Mouse (Mus musculus): ENCODE measurements around the gene Gm49721. TPM values are rescaled to one million over a fixed set of nuclear protein-coding genes. Genes with fewer than 3 reads are reported as not detected.
"Not testable (repeated sequence)": the region's sequence is repeated elsewhere in the genome, so short reads cannot be mapped to it uniquely, and the experiment has no call there.

Gm49721 gene
- polyA plus RNA-seq, 1 experiment from 2014 or later, result 0.36 TPM

DNA sequence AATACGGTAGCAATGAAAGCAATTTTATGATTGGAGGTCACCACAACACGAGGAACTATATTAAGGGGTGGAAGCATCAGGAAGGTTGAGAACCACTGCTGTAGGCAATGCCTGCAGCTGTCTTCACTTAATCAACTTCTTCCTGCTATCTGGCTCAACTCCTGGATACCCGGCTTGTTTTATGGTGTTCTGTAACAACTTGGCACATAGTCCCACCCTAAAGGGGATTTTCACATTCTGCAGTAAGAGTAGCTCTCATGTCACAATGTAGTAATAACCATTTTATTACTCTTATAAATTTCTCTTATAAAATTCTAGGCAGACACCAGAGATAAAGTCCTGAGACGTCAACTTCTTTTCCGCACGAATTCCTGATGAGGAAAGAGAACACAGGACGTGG is 30.7 kb downstream of the Gm49721 start:
- not testable (repeated sequence) for H3K27ac ChIP-seq (ENCODE audit: low read depth); H3K4me1 ChIP-seq (ENCODE audit: insufficient read depth); H3K27me3 ChIP-seq (ENCODE audit: insufficient read depth, low read length); H3K4me3 ChIP-seq (ENCODE audit: low read depth, low read length); H3K4me2 ChIP-seq; H3K36me3 ChIP-seq (ENCODE audit: insufficient read depth); ATAC-seq (ENCODE audit: insufficient read depth); H3K9ac ChIP-seq; H3K9me3 ChIP-seq (ENCODE audit: low read depth, low read length); DNase-seq
- WGBS, result no CpG with 5 or more reads among the region's 7 CpGs

DNA sequence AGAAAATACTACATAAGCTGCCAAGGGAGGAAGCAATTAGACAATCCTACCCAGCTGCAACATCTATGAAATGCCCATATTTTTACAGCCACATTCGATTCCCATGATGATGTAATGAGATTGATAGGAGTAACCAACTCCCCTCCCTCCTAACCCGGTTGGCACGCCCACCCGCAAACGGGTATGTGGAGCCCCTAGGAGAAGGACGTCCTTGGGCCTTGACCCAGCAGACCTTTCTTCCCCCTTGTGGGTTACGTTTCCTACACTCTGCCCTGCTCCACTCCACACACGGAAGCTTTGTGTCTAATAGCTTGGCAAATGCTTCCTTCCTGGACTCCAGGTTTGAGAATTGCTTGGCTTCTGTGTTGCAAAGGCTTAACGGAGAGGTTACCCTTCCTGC is 31.2 kb downstream of the Gm49721 start:
- ATAC-seq (ENCODE audit: insufficient read depth); H3K27ac ChIP-seq (ENCODE audit: low read depth); H3K9ac ChIP-seq; H3K9me3 ChIP-seq (ENCODE audit: low read depth, low read length); H3K4me1 ChIP-seq (ENCODE audit: insufficient read depth); H3K4me2 ChIP-seq; H3K4me3 ChIP-seq (ENCODE audit: low read depth, low read length); H3K27me3 ChIP-seq (ENCODE audit: insufficient read depth, low read length); H3K36me3 ChIP-seq (ENCODE audit: insufficient read depth): not testable (repeated sequence)
- 56% methylated on average over 4 of the region's 9 CpGs for WGBS
- peak; percentile 3 for DNase-seq

DNA sequence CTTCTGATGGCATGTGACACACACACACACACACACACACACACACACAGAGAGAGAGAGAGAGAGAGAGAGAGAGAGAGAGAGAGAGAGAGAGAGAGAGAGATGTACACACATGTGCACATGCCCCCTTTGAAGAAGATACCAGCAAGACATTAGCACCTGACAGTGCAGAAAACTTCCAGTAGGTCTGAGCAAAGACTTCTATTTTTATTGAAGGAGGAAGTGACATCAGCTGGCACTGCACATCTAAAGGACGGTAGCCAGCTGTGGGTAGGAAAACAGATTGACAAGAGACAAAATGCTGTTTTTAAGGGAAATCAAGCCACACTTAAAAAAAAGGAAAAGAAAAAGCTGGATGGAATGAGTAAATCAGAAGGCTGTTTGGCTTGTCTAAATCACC is 35.5 kb downstream of the Gm49721 start:
- H3K4me3 ChIP-seq (ENCODE audit: low read depth, low read length); DNase-seq; H3K36me3 ChIP-seq (ENCODE audit: insufficient read depth); H3K27me3 ChIP-seq (ENCODE audit: insufficient read depth, low read length); H3K4me1 ChIP-seq (ENCODE audit: insufficient read depth); H3K4me2 ChIP-seq; ATAC-seq (ENCODE audit: insufficient read depth); H3K27ac ChIP-seq (ENCODE audit: low read depth); H3K9ac ChIP-seq; H3K9me3 ChIP-seq (ENCODE audit: low read depth, low read length): not testable (repeated sequence)
- WGBS, result no CpG with 5 or more reads among the region's 1 CpGs

DNA sequence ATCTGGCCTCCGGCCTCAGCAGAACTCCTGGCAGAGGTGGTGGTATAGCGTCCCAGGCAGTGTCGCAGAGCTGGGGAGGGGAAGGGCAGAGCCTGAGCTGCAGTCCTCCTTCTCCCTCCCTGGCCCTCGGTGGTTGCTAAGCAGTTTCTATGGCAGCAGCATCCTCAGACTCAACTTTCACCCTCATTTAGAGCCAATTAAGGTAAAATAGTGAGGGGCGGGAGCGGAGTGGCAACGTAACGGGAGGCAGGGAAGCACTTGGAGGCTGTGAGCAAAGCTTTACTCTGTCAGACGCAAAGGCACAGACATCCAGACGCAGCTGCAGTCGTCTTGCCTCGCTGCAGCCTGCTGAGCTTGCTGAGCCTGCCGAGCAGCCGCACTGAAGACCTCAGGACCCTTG is 46.6 kb downstream of the Gm49721 start, which contains the start of gene Gm1604a:
TSS of gene Gm1604a (plus strand) at position 312 of the 400 bp plus-strand sequence.
- not testable (repeated sequence) for H3K9ac ChIP-seq; H3K4me3 ChIP-seq (ENCODE audit: low read depth, low read length); H3K9me3 ChIP-seq (ENCODE audit: low read depth, low read length); H3K4me1 ChIP-seq (ENCODE audit: insufficient read depth); H3K4me2 ChIP-seq; H3K36me3 ChIP-seq (ENCODE audit: insufficient read depth); H3K27me3 ChIP-seq (ENCODE audit: insufficient read depth, low read length); H3K27ac ChIP-seq (ENCODE audit: low read depth); ATAC-seq (ENCODE audit: insufficient read depth); DNase-seq
- 10% methylated on average over 4 of the region's 14 CpGs for WGBS

DNA sequence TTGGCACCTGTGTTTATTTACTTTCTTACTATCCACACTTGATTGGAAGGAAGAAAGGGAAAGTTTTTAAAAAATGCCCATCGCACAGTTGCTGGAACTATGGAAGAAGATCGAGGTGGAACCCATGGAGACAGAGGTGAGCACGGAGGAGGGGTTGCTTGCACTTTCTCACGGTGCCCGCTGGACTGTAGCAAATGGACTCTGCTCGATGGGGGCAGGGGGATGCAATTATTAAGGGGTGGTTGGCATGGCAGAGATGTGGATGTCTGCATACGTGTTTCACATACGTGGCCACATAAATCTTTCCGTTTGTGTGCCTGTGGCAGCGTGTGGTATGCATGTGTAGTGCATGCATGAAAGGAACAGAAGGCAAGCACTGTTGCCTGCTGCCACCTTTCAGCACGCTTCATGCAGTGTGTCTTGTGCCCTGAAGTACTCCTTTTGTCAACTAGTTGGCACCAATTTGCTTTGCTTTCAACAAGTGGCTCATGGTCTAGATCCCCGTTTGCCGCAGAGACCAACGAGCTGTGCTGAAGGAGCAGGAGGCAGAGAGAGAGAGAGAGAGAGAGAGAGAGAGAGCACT is 47.2 kb downstream of the Gm49721 start:
- not testable (repeated sequence) for ATAC-seq (ENCODE audit: insufficient read depth); DNase-seq
- WGBS, result 57% methylated on average over 3 of the region's 14 CpGs

DNA sequence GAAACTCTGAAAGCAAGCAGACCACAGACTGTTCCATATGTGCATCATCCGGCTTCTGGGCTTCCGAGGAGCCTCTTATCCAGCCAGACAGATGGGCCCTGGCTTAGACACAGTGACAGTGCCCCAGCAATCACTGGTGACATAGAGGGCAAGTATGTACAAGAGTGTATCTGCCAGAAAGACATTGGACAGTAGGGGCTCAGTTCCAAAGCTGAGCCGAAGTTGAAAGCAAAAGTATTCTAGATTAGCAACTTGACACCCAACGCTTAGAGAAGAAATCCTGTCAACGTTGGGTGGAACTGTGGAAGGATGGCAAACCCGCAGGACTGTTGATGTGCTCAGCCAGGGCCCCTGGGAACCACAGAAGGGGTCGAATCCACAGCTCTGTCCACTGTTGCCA is 51.5 kb downstream of the Gm49721 start:
- not testable (repeated sequence) for H3K9ac ChIP-seq; H3K36me3 ChIP-seq (ENCODE audit: insufficient read depth); ATAC-seq (ENCODE audit: insufficient read depth); H3K9me3 ChIP-seq (ENCODE audit: low read depth, low read length); DNase-seq; H3K4me2 ChIP-seq; H3K4me1 ChIP-seq (ENCODE audit: insufficient read depth); H3K27ac ChIP-seq (ENCODE audit: low read depth); H3K27me3 ChIP-seq (ENCODE audit: insufficient read depth, low read length); H3K4me3 ChIP-seq (ENCODE audit: low read depth, low read length)
- WGBS, result 53% methylated on average over 5 of the region's 7 CpGs

More for the DNA sequence above, 47.2 kb downstream of the Gm49721 start:
- not testable (repeated sequence) for H3K4me2 ChIP-seq; H3K9ac ChIP-seq; H3K4me3 ChIP-seq (ENCODE audit: low read depth, low read length); H3K27me3 ChIP-seq (ENCODE audit: insufficient read depth, low read length); H3K4me1 ChIP-seq (ENCODE audit: insufficient read depth); H3K9me3 ChIP-seq (ENCODE audit: low read depth, low read length); H3K36me3 ChIP-seq (ENCODE audit: insufficient read depth); H3K27ac ChIP-seq (ENCODE audit: low read depth)

DNA sequence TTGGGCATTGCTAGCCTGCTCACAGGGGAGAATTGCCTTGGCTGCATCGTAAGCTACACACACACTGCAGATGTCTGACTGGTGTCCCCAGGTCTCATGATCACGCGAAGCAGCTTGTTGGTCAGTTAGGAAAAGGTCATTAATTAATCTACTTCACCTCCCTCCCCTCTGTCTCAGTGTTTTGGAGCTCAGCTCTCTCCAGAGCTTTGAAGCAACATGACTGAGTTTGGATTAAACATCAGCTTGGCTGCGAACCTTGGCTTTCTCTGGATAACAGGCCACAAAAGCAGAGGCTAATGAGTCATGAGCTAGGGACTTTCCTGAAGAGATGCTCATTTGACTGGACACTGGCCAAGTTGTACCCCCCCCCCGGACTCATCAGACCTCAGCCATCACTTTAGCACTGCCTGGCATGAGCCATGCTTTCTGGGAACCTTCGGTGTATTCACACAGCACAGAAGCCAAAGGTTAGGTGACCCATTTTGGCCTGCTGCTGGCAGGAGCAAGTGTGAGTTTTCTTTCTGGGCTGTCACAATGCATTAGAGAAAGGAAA is 52.0 kb downstream of the Gm49721 start:
- H3K4me1 ChIP-seq (ENCODE audit: insufficient read depth); H3K4me3 ChIP-seq (ENCODE audit: low read depth, low read length); ATAC-seq (ENCODE audit: insufficient read depth); DNase-seq; H3K9ac ChIP-seq; H3K9me3 ChIP-seq (ENCODE audit: low read depth, low read length); H3K36me3 ChIP-seq (ENCODE audit: insufficient read depth); H3K4me2 ChIP-seq; H3K27ac ChIP-seq (ENCODE audit: low read depth); H3K27me3 ChIP-seq (ENCODE audit: insufficient read depth, low read length): not testable (repeated sequence)
- WGBS, result 53% methylated on average over 3 of the region's 6 CpGs

DNA sequence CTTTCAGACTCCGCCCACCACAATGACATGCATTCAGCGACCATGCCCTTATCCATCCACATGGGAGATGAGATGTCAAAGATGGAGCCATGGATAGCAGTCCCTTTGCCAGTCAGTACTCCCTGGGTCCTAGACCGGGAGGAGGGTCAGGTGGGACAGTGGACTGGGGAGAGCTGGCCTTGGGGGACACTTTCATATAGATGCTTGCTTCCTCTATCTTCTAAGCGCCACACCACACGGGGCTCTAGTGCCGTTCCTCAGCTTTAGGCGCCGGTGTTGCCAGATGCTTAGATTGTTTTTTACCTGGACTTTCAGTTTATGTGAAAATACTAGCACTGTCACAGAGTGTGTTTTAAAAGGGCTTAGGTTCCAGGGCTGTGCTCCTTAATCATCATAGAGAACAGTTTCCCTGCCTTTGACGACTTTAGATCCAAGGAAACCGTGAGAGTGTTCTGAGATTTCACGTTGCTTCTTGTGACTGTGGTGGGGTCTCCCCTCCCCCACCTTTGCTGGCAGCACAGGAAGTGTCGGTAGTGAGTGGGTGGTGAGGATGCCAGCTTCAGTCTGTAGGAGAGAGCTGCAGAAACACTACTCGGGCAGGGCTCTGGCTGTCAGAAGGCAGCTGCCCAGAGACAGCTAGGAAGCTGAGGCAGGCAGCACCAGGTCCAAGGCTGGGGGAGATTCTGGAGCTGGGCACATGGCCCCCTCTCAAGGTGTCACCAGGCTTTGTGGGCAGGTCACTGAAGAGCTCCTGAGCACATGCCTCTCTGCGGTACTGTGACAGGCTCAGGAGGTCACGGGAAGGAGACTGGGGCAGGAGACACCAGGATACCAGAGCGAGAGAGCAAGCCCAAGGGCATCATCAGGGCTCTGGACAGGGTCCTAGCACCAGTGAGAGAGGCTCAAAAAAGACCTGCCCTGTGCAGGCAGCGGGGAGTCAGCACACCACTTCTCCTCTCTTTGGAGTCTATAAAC is 54.8 kb downstream of the Gm49721 start:
- not testable (repeated sequence) for H3K4me1 ChIP-seq (ENCODE audit: insufficient read depth); H3K27ac ChIP-seq (ENCODE audit: low read depth); ATAC-seq (ENCODE audit: insufficient read depth); H3K9me3 ChIP-seq (ENCODE audit: low read depth, low read length); H3K36me3 ChIP-seq (ENCODE audit: insufficient read depth); H3K9ac ChIP-seq; H3K4me2 ChIP-seq; H3K4me3 ChIP-seq (ENCODE audit: low read depth, low read length); H3K27me3 ChIP-seq (ENCODE audit: insufficient read depth, low read length); DNase-seq
- WGBS, result 50% methylated on average over 3 of the region's 17 CpGs

DNA sequence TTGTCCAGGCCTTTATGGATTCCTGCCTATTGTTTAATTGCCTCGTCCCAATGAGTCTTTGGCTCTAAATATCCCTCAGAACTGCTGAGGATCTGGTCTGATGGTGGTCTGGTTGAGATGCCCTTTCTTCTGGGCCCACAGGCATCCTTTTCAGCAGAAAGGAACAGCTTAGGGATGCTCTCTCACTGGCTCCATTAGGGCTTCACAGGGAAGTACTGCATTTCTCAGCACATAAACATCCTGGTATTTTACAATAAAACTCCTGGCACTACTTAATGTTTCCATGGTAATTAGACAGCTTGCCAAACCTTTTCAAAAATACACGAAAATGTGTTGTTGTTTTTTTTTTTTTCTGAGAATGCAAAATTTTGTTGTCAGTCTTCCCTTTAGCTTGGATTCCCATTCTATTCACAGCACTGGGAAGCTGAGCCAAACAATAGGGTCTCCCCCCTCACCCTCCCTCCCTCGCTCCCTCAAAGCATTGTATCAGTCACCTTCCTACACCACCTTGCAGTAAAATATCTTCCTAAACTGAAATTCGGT is 90.4 kb downstream of the Gm49721 start:
- WGBS, result 70% methylated on average over 2 of the region's 4 CpGs

DNA sequence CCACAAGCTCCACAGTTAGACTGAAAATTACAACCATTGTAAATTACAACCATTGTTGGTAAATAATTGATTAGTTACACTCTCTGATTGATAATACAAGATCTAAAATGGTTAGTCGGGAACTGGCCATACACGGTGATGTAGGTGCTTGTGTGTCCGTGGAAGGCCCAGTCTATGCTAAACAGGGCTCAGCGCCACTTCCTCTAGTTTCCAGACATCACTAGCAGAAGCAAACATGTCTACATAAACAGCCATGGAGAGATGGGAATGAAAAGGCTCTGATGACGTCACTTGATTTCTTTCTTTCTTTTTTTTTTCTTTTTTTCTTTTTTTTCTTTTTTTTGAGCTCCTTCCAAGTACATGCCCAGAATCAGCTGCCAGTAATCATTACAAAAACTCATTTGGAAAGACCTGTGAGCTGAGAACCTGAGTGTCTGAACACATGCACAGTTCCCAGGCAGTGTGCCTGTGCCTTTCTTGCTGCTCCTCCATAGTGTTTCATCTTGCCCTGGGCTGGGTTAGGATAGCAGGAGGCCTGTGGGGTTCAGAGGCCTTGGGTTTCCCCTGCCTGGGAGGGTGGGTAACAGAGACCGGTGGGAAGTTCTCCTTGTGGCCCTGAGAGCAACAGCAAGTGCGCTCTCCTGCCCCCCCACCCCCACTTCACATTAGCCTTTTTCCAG is 91.0 kb downstream of the Gm49721 start:
- not testable (repeated sequence) for H3K4me2 ChIP-seq; H3K4me3 ChIP-seq (ENCODE audit: low read depth, low read length); ATAC-seq (ENCODE audit: insufficient read depth); H3K9ac ChIP-seq; H3K4me1 ChIP-seq (ENCODE audit: insufficient read depth); H3K9me3 ChIP-seq (ENCODE audit: low read depth, low read length); H3K36me3 ChIP-seq (ENCODE audit: insufficient read depth); H3K27ac ChIP-seq (ENCODE audit: low read depth); DNase-seq; H3K27me3 ChIP-seq (ENCODE audit: insufficient read depth, low read length)
- 63% methylated on average over 5 of the region's 7 CpGs for WGBS

More for the DNA sequence above, 90.4 kb downstream of the Gm49721 start:
- DNase-seq; H3K27me3 ChIP-seq (ENCODE audit: insufficient read depth, low read length); H3K4me3 ChIP-seq (ENCODE audit: low read depth, low read length); H3K9ac ChIP-seq; H3K4me1 ChIP-seq (ENCODE audit: insufficient read depth); H3K27ac ChIP-seq (ENCODE audit: low read depth); H3K36me3 ChIP-seq (ENCODE audit: insufficient read depth); H3K4me2 ChIP-seq; ATAC-seq (ENCODE audit: insufficient read depth); H3K9me3 ChIP-seq (ENCODE audit: low read depth, low read length): not testable (repeated sequence)
